Mouse (Mus musculus): ENCODE measurements around the gene Krt84.

DNA sequence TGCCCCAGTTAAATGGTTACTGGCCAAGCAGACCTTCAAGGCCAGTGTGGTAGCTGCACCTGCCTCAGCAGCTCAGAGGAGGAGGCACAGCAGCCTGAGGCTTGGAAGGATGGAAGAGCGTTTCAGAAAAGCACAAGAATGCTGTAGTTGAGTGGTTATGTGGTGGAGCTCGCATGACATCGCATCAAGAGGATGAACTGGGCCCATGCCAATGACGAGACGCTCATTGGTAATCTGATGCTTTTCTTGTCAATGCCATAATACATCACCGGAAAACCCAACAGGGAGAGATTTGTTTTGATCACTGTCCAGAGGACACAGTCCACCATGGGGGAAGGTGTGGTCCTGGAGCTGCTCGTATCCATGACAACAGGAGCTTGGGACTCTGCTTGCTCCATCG, 37.4 kb downstream of the Krt84 start:
- TF ChIP-seq CTCF (IDR thresholded peaks at IDR 0.05; ENCODE audit: extremely low read depth, insufficient read depth, low read length) (no peak), POLR2A (IDR thresholded peaks at IDR 0.05; ENCODE audit: extremely low read depth, insufficient read depth, low read length) (no peak)

All from cortical plate, adult 2 months (tissue).